ENCODE assay signal across 8 mouse cellular contexts in genomic region chr14:121697143-121697680, GRCm38 (mm10).
DNase-seq lines count a peak whose midpoint lies in the region; ATAC-seq and TF ChIP-seq lines count a peak whose summit lies in the region.

No protein-coding gene starts in this region.

- peaks cover 19% of the 10 kb centered on the region for H3K4me1 ChIP-seq in lung, adult 2 months (ENCODE audit: control insufficient read depth, insufficient read depth, low read length)
- H3K4me1 ChIP-seq in forebrain, embryonic 13.5 days, result peaks cover 20% of the 10 kb centered on the region
- H3K4me1 ChIP-seq in limb, embryonic 13.5 days, result peaks cover 36% of the 10 kb centered on the region

- no peaks in the 10 kb centered on the region for H3K36me3 ChIP-seq in forebrain, embryonic 13.5 days (ENCODE audit: poor library complexity, severe bottlenecking)
- no peaks in the 10 kb centered on the region for H3K36me3 ChIP-seq in limb, embryonic 13.5 days

- DNase-seq in lung, adult 2 months, result no peak
- no peak for DNase-seq in lung, postnatal 36 days
- peak; percentile 40 for DNase-seq in retina, postnatal 1 day
- DNase-seq in testis, postnatal 10 days (ENCODE audit: low spot score), result no peak
- DNase-seq in left cerebral cortex, adult 8-10 months (ENCODE audit: low spot score in 2 of 2), result no peak
- DNase-seq in layer of hippocampus, adult 11-12 months (ENCODE audit: low spot score), result no peak

- H3K4me2 ChIP-seq in forebrain, embryonic 13.5 days, result peak overlapping the region; percentile 59
- peak overlapping the region; percentile 59 for H3K4me2 ChIP-seq in limb, embryonic 13.5 days (replicated peaks)

- 0 out of 2 replicates have a peak, but pooled peaks cover 4% of the 10 kb centered on the region for H3K27me3 ChIP-seq in forebrain, embryonic 13.5 days
- peaks cover 11% of the 10 kb centered on the region; the same call in 1 of the 2 replicates for H3K27me3 ChIP-seq in limb, embryonic 13.5 days

- no peak for TF ChIP-seq CTCF in lung, adult 2 months (IDR thresholded peaks at IDR 0.05; ENCODE audit: insufficient read depth, low read length)

- H3K27ac ChIP-seq in forebrain, embryonic 13.5 days, result no peak overlapping the region
- H3K27ac ChIP-seq in limb, embryonic 13.5 days, result peak overlapping the region; percentile 49; the same call in 1 of the 2 replicates

- ATAC-seq in forebrain, embryonic 13.5 days, result no peak; the same call in 1 of the 2 replicates
- peak; percentile 50 for ATAC-seq in limb, embryonic 13.5 days (ENCODE audit: low FRiP score, low read depth)

- 0 out of 2 replicates have a peak overlapping the region, but pooled peaks have one; percentile 26 for H3K9ac ChIP-seq in forebrain, embryonic 13.5 days
- H3K9ac ChIP-seq in limb, embryonic 13.5 days, result no peak overlapping the region

- no peaks in the 10 kb centered on the region for H3K9me3 ChIP-seq in forebrain, embryonic 13.5 days (replicated peaks)
- H3K9me3 ChIP-seq in limb, embryonic 13.5 days, result no peaks in the 10 kb centered on the region

- peak overlapping the region; percentile 91 for H3K4me3 ChIP-seq in lung, adult 2 months (replicated peaks; ENCODE audit: extremely low read depth, low read depth, low read length)
- H3K4me3 ChIP-seq in forebrain, embryonic 13.5 days, result peak overlapping the region; percentile 27; the same call in 1 of the 2 replicates
- peak overlapping the region; percentile 32 for H3K4me3 ChIP-seq in limb, embryonic 13.5 days

- WGBS in lung, adult 2 months, result 13% methylated on average over 9 of the region's 9 CpGs
- WGBS in forebrain, embryonic 13.5 days, result 14% methylated on average over 9 of the region's 9 CpGs
- 18% methylated on average over 9 of the region's 9 CpGs for WGBS in limb, embryonic 13.5 days

- TF ChIP-seq POLR2A in lung, adult 2 months (IDR thresholded peaks at IDR 0.05; ENCODE audit: borderline replicate concordance, extremely low read depth, low read depth, low read length), result no peak

Comparison
In these comparisons a context has a peak if more than half of its experiments do, and no peak if none do; other contexts are left out.
1. H3K4me3 ChIP-seq: peak in every context shown above with its lines; median percentile 91 in lung, adult 2 months; 32 in limb, embryonic 13.5 days; 27 in forebrain, embryonic 13.5 days.